Mouse (Mus musculus) CD4-positive, CD25-positive, alpha-beta regulatory T cell, adult 4 months (primary cell): ENCODE data around the gene Gm11027. TPM values are rescaled to one million over a fixed set of nuclear protein-coding genes. Genes with fewer than 3 reads are reported as not detected.
"Not testable (repeated sequence)": the region's sequence is repeated elsewhere in the genome, so short reads cannot be mapped to it uniquely, and the experiment has no call there.

Experiments used
- ATAC-seq: one replicate; pipeline ENCODE4 v1.8.0; 2017
- polyA plus RNA-seq, 2 experiments: library from polyadenylated mRNA; unstranded; fragments of 100-300 nt; shearing (Covaris generic); gene quantifications; one replicate each; pipeline ENCODE4 v1.2.1; 2017

The Gm11027 gene
- not detected for polyA plus RNA-seq

- ATAC-seq = not testable (repeated sequence)
Measured at GRCm38 (mm10) chr12:116275086-116275485, at the start of gene Gm11027. TSS of gene Gm11027 (plus strand) at chr12:116275386.

GRCm38 (mm10) chr12:116226289-116227057 lies 48.7 kb upstream of the Gm11027 start:
- ATAC-seq = no peak

- no peak for ATAC-seq
Measured at GRCm38 (mm10) chr12:116229451-116229850, 45.7 kb upstream of the Gm11027 start.

GRCm38 (mm10) chr12:116231612-116232011 lies 43.6 kb upstream of the Gm11027 start:
- ATAC-seq = no peak

GRCm38 (mm10) chr12:116232061-116232460 lies 43.1 kb upstream of the Gm11027 start:
- ATAC-seq = no peak

GRCm38 (mm10) chr12:116235356-116235755 lies 39.8 kb upstream of the Gm11027 start:
- peak; percentile 72 for ATAC-seq

GRCm38 (mm10) chr12:116236658-116237057 lies 38.5 kb upstream of the Gm11027 start:
- ATAC-seq = no peak

- ATAC-seq = no peak
Measured at GRCm38 (mm10) chr12:116238370-116238769, 36.8 kb upstream of the Gm11027 start.

GRCm38 (mm10) chr12:116238803-116239202 lies 36.4 kb upstream of the Gm11027 start:
- ATAC-seq = no peak

GRCm38 (mm10) chr12:116244601-116245000 lies 30.6 kb upstream of the Gm11027 start:
- ATAC-seq = no peak

- peak; percentile 99 for ATAC-seq
Measured at GRCm38 (mm10) chr12:116254652-116255051, 20.5 kb upstream of the Gm11027 start.

- ATAC-seq = no peak
Measured at GRCm38 (mm10) chr12:116255636-116256035, 19.6 kb upstream of the Gm11027 start.

- ATAC-seq = no peak
Measured at GRCm38 (mm10) chr12:116258321-116258720, 16.9 kb upstream of the Gm11027 start.

GRCm38 (mm10) chr12:116262555-116263341 lies 12.4 kb upstream of the Gm11027 start, which contains the start of gene Wdr60:
TSS of gene Wdr60 (minus strand) at chr12:116263022.
- peak; percentile 98 for ATAC-seq

- no peak for ATAC-seq
Measured at GRCm38 (mm10) chr12:116264756-116265155, 10.4 kb upstream of the Gm11027 start.

- ATAC-seq = no peak
Measured at GRCm38 (mm10) chr12:116265275-116265674, 9.9 kb upstream of the Gm11027 start.

- peak; percentile 39 for ATAC-seq
Measured at GRCm38 (mm10) chr12:116269450-116269849, 5.7 kb upstream of the Gm11027 start.

- ATAC-seq = no peak
Measured at GRCm38 (mm10) chr12:116270538-116270937, 4.6 kb upstream of the Gm11027 start.

GRCm38 (mm10) chr12:116271071-116271470 lies 4.1 kb upstream of the Gm11027 start:
- no peak for ATAC-seq

- no peak for ATAC-seq
Measured at GRCm38 (mm10) chr12:116273733-116274132, 1.5 kb upstream of the Gm11027 start.

GRCm38 (mm10) chr12:116275631-116276030 lies 445 bp downstream of the Gm11027 start:
- ATAC-seq = no peak

- no peak for ATAC-seq
Measured at GRCm38 (mm10) chr12:116276961-116277360, 1.8 kb downstream of the Gm11027 start.

- ATAC-seq = no peak
Measured at GRCm38 (mm10) chr12:116278541-116278940, 3.4 kb downstream of the Gm11027 start.

- ATAC-seq = no peak
Measured at GRCm38 (mm10) chr12:116279181-116279580, 4.0 kb downstream of the Gm11027 start.
